Mouse (Mus musculus): ENCODE measurements around the gene 4930544D05Rik. TPM values are rescaled to one million over a fixed set of nuclear protein-coding genes. Genes with fewer than 3 reads are reported as not detected.

The 4930544D05Rik gene
- polyA plus RNA-seq (2015; fragmentation: Illumina TruSeq; extraction: RNeasy Lipid Tissue Mini Kit (QIAGEN cat#74804); ENCODE audit: insufficient read depth, low replicate concordance): not detected

DNA sequence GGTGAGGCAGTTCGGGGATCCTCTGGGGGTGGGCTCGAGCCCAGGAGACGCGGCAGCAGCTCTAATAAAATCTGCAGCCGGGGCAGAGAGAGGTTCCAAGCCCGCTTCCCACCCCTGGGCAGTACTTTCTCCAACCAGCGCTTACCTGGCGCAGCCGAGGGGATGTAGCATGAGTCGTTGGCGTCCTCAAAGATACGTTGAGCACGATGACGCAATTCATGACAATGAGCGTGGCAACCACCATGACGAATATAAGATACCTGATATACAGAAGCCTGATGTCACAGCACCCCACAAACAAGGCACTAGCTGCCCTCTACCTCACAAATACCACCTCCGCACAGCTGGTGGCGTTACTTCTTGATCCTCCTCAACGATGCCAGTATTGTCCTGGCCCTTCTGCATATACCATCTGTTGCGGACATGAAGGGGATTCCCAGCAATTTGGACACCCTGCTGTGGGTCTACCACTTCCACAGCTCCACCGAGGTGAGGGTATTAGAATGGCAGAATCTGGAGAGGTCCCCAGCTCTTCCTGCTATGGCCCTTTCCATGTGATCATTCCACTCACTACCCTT lies at the start of gene 4930544D05Rik:
TSS of gene 4930544D05Rik (plus strand) at position 333 of the 578 bp plus-strand sequence.

DNA sequence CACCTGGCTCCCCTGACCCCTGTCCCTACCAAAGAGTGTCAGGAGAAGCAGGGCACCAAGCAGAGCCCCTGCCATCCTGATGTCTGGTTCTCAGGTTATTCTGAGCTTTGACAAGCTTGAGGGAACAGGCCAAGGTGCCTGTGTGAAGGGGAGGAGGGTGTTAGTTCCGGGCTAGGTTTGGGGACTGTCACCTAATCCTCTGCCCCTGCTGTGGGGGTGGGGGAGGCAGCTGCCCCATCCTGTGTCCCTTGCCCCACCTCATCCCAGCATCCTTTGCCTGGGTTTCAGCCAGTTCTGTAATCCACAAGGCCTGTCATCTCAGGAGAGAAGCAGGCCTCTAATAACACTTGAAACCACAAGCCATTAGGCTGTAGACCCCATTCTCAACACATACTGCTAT lies 3.5 kb downstream of the 4930544D05Rik start, which contains the start of gene Chrne:
TSS of gene Chrne (minus strand) at position 116 of the 400 bp plus-strand sequence.

DNA sequence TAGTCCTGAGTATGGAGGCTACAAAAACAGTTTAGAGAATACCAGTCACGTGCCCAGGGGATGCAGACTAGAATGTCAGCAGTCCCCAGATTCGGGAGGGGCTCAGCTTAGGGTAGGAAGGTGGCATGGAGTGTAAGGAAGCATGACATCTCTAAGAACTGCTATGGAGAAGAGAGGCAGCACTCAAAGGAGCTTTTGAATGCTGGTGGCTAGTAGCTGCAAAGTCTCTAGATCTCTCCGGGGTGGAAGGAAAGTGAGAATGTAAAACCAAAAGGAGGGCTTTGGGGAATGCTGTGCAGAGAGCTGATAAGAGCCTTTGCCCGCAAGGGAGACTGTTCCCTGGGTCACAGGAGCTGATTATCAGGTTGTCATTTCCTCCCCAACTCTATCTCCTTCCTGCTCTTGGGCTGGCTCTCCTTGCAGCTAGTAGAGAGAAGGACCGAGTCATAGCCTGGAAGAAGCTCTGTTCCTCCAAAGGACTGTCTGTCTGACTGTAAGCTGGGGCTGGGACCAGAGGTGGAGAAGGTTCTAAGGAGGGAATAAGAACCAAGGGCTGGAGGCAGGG lies 23.1 kb downstream of the 4930544D05Rik start, which contains the start of gene Gp1ba:
TSS of gene Gp1ba (plus strand) at position 409 of the 565 bp plus-strand sequence.

DNA sequence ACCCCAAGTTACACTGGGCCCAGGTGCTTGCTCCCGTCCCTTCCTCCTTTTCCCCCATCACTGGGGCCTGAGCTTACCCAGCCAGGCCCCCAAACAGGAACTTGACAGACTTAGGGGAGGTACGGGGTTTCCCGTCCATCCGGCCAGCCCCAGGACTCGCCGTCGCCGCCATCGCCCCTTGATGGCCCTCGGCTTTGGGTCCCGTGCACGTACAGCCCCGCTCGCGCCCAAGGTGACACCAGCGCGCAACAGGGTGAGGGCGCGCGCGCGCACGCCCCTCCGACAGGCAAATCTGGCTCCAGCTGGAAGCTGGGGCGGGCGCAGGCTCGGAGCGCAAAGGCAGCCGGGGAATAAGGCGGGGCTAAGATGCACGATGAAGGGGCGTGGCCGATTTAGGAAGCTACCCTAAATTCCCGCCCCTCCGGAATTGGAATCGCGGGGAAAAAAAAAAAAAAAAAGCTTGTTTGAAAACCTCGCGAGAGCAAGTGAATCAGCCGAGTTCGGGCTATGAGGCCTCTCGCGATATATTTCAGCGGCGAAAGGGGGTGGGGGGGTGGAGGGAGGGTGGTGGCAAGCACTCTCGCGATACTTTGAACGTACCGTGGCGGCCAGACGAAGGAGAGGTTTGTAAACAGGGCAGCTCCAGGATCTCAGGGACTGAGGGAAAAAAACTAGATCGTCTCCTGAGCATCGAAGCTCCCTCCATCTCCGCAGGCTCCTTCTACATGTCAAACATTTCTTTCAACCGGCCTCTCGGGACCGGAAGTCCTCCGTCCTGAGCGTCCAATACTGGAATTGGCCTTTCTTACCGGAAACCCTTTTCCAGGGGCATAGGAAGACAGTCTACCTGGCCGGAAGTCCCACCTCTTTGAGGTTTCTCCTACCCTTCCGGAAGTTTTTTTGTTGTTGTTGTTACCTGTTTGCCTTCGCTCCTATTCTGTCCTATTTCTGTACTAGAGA lies 31.3 kb downstream of the 4930544D05Rik start, which contains the start of the genes Rnf167 and Slc25a11:
TSS of gene Rnf167 (plus strand) at position 545 of the 960 bp plus-strand sequence.
TSS of gene Slc25a11 (minus strand) at position 789 of the 960 bp plus-strand sequence.

DNA sequence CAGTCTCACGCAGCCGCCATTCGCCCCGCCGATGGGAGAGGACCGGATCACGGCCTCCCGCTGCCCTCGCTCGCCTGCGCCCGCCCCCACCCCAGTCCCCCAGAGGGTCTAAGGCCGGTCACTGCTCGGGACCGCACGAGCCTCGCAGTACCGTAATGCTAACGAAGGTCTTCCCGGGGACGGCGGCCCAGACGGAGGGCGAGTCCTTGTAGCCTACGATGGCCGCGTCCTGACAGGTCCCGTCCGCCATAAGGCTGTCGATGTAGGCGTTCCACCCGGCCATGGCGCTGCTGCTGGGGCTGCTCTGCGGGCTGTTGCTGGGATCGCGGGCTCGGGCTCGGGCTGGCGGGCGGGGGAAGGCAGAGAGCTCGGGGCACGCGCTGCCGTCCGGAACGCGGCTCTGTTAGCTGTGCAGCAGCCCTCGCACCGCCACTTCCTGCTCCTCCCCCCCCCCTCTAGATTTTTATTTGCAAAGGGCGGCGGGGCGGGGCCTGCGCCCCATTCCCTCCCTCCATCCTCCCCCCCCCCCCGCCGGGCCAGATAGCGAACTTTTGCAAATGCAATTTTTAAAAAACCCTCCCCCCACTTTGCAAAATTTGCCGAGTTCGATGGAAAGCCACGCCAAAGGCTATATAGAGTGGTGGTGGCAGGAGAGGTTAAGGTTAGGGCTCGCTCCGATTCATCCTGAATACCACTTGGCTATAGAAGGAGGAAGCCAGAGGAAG lies 38.7 kb downstream of the 4930544D05Rik start, which contains the start of gene Pfn1:
TSS of gene Pfn1 (minus strand) at position 447 of the 725 bp plus-strand sequence.

DNA sequence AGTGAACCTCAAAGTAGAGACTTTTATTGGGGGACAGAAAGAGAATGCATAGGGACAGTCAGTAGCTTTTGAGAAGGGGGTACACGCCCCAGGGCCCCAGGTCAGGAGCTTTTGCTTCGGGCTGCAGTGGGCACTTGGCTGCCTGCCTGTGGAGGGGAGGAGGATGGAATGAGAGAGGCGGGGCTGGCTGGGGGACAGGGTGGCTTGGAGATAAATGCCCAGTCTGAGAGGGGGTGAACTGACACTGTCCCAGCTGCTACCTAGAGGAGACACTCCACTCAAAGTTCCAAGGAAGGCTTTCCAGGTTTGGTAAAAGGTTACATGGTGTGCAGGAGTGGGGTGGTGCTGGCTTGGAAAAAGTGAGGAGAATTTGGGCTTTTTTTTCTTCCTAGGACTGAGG lies 41.3 kb downstream of the 4930544D05Rik start, which contains the start of gene Eno3:
TSS of gene Eno3 (plus strand) at position 239 of the 400 bp plus-strand sequence.

Other genes starting within 250 kb of the 4930544D05Rik start
- 11.0 TPM for gene Pelp1, start 205.8 kb upstream of the 4930544D05Rik start, polyA plus RNA-seq (2015; fragmentation: Illumina TruSeq; extraction: RNeasy Lipid Tissue Mini Kit (QIAGEN cat#74804); ENCODE audit: insufficient read depth, low replicate concordance)
- gene Arrb2, start 183.2 kb upstream of the 4930544D05Rik start, polyA plus RNA-seq (2015; fragmentation: Illumina TruSeq; extraction: RNeasy Lipid Tissue Mini Kit (QIAGEN cat#74804); ENCODE audit: insufficient read depth, low replicate concordance): 94.8 TPM
- 40.8 TPM for gene Med11, start 163.9 kb upstream of the 4930544D05Rik start, polyA plus RNA-seq (2015; fragmentation: Illumina TruSeq; extraction: RNeasy Lipid Tissue Mini Kit (QIAGEN cat#74804); ENCODE audit: insufficient read depth, low replicate concordance)
- 4.9 TPM for gene Zmynd15, start 156.4 kb upstream of the 4930544D05Rik start, polyA plus RNA-seq (2015; fragmentation: Illumina TruSeq; extraction: RNeasy Lipid Tissue Mini Kit (QIAGEN cat#74804); ENCODE audit: insufficient read depth, low replicate concordance)
- gene Cxcl16, start 155.9 kb upstream of the 4930544D05Rik start, polyA plus RNA-seq (2015; fragmentation: Illumina TruSeq; extraction: RNeasy Lipid Tissue Mini Kit (QIAGEN cat#74804); ENCODE audit: insufficient read depth, low replicate concordance): 36.3 TPM
- gene Tm4sf5, start 110.6 kb upstream of the 4930544D05Rik start, polyA plus RNA-seq (2015; fragmentation: Illumina TruSeq; extraction: RNeasy Lipid Tissue Mini Kit (QIAGEN cat#74804); ENCODE audit: insufficient read depth, low replicate concordance): 2.2 TPM
- not detected for gene Vmo1, start 101.2 kb upstream of the 4930544D05Rik start, polyA plus RNA-seq (2015; fragmentation: Illumina TruSeq; extraction: RNeasy Lipid Tissue Mini Kit (QIAGEN cat#74804); ENCODE audit: insufficient read depth, low replicate concordance)
- not detected for gene Gltpd2, start 96.7 kb upstream of the 4930544D05Rik start, polyA plus RNA-seq (2015; fragmentation: Illumina TruSeq; extraction: RNeasy Lipid Tissue Mini Kit (QIAGEN cat#74804); ENCODE audit: insufficient read depth, low replicate concordance)
- 92.2 TPM for gene Psmb6, start 90.5 kb upstream of the 4930544D05Rik start, polyA plus RNA-seq (2015; fragmentation: Illumina TruSeq; extraction: RNeasy Lipid Tissue Mini Kit (QIAGEN cat#74804); ENCODE audit: insufficient read depth, low replicate concordance)
- gene Gm40193, start 82.9 kb upstream of the 4930544D05Rik start, polyA plus RNA-seq (2015; fragmentation: Illumina TruSeq; extraction: RNeasy Lipid Tissue Mini Kit (QIAGEN cat#74804); ENCODE audit: insufficient read depth, low replicate concordance): not detected
- 8.9 TPM for gene Pld2, start 75.8 kb upstream of the 4930544D05Rik start, polyA plus RNA-seq (2015; fragmentation: Illumina TruSeq; extraction: RNeasy Lipid Tissue Mini Kit (QIAGEN cat#74804); ENCODE audit: insufficient read depth, low replicate concordance)
- gene Mink1, start 53.0 kb upstream of the 4930544D05Rik start, polyA plus RNA-seq (2015; fragmentation: Illumina TruSeq; extraction: RNeasy Lipid Tissue Mini Kit (QIAGEN cat#74804); ENCODE audit: insufficient read depth, low replicate concordance): 52.0 TPM
- gene Chrne, start 3.4 kb downstream of the 4930544D05Rik start, polyA plus RNA-seq (2015; fragmentation: Illumina TruSeq; extraction: RNeasy Lipid Tissue Mini Kit (QIAGEN cat#74804); ENCODE audit: insufficient read depth, low replicate concordance): 0.47 TPM
- gene Gp1ba, start 23.3 kb downstream of the 4930544D05Rik start, polyA plus RNA-seq (2015; fragmentation: Illumina TruSeq; extraction: RNeasy Lipid Tissue Mini Kit (QIAGEN cat#74804); ENCODE audit: insufficient read depth, low replicate concordance): 3.7 TPM
- gene Rnf167, start 31.4 kb downstream of the 4930544D05Rik start, polyA plus RNA-seq (2015; fragmentation: Illumina TruSeq; extraction: RNeasy Lipid Tissue Mini Kit (QIAGEN cat#74804); ENCODE audit: insufficient read depth, low replicate concordance): 203 TPM
- gene Slc25a11, start 31.6 kb downstream of the 4930544D05Rik start, polyA plus RNA-seq (2015; fragmentation: Illumina TruSeq; extraction: RNeasy Lipid Tissue Mini Kit (QIAGEN cat#74804); ENCODE audit: insufficient read depth, low replicate concordance): 93.8 TPM
- gene Pfn1, start 38.8 kb downstream of the 4930544D05Rik start, polyA plus RNA-seq (2015; fragmentation: Illumina TruSeq; extraction: RNeasy Lipid Tissue Mini Kit (QIAGEN cat#74804); ENCODE audit: insufficient read depth, low replicate concordance): 1,849 TPM
- gene Eno3, start 41.4 kb downstream of the 4930544D05Rik start, polyA plus RNA-seq (2015; fragmentation: Illumina TruSeq; extraction: RNeasy Lipid Tissue Mini Kit (QIAGEN cat#74804); ENCODE audit: insufficient read depth, low replicate concordance): 22.1 TPM
- gene Spag7, start 53.6 kb downstream of the 4930544D05Rik start, polyA plus RNA-seq (2015; fragmentation: Illumina TruSeq; extraction: RNeasy Lipid Tissue Mini Kit (QIAGEN cat#74804); ENCODE audit: insufficient read depth, low replicate concordance): 38.6 TPM
- 19.7 TPM for gene Camta2, start 72.3 kb downstream of the 4930544D05Rik start, polyA plus RNA-seq (2015; fragmentation: Illumina TruSeq; extraction: RNeasy Lipid Tissue Mini Kit (QIAGEN cat#74804); ENCODE audit: insufficient read depth, low replicate concordance)
- 1.0 TPM for gene Inca1, start 84.3 kb downstream of the 4930544D05Rik start, polyA plus RNA-seq (2015; fragmentation: Illumina TruSeq; extraction: RNeasy Lipid Tissue Mini Kit (QIAGEN cat#74804); ENCODE audit: insufficient read depth, low replicate concordance)
- 17.2 TPM for gene Kif1c, start 84.7 kb downstream of the 4930544D05Rik start, polyA plus RNA-seq (2015; fragmentation: Illumina TruSeq; extraction: RNeasy Lipid Tissue Mini Kit (QIAGEN cat#74804); ENCODE audit: insufficient read depth, low replicate concordance)
- gene Zfp3, start 148.4 kb downstream of the 4930544D05Rik start, polyA plus RNA-seq (2015; fragmentation: Illumina TruSeq; extraction: RNeasy Lipid Tissue Mini Kit (QIAGEN cat#74804); ENCODE audit: insufficient read depth, low replicate concordance): 9.9 TPM
- gene Scimp, start 196.7 kb downstream of the 4930544D05Rik start, polyA plus RNA-seq (2015; fragmentation: Illumina TruSeq; extraction: RNeasy Lipid Tissue Mini Kit (QIAGEN cat#74804); ENCODE audit: insufficient read depth, low replicate concordance): 33.4 TPM
- gene Rabep1, start 228.9 kb downstream of the 4930544D05Rik start, polyA plus RNA-seq (2015; fragmentation: Illumina TruSeq; extraction: RNeasy Lipid Tissue Mini Kit (QIAGEN cat#74804); ENCODE audit: insufficient read depth, low replicate concordance): 51.8 TPM

All from spleen, adult 10 weeks (tissue).